Mouse (Mus musculus) thymus, adult 2 months (tissue): Measurements from ENCODE around the gene Supt3. TPM values are rescaled to one million over a fixed set of nuclear protein-coding genes. Genes with fewer than 3 reads are reported as not detected.

ENCODE experiments used
- DNase-seq: peaks from one replicate; pipeline ENCODE4 v3.0.0; 2021
- H3K27ac ChIP-seq: fragments of 200-500 bp; 2 replicates; pipeline ENCODE4 v1.5.1; 2012; ENCODE audit warnings: low read length, control low read depth; ENCODE audit not compliant: control insufficient read depth, insufficient read depth
- H3K27me3 ChIP-seq: fragments of 200-500 bp; 2 replicates; pipeline ENCODE4 v1.6.1; 2012; ENCODE audit warnings: mild to moderate bottlenecking, low read length, moderate library complexity, mixed read lengths; ENCODE audit not compliant: control insufficient read depth, insufficient read depth
- H3K36me3 ChIP-seq: fragments of 200-500 bp; 2 replicates; pipeline ENCODE4 v1.6.1; 2012; ENCODE audit warnings: mild to moderate bottlenecking, low read length, moderate library complexity; ENCODE audit not compliant: control insufficient read depth, insufficient read depth
- H3K4me1 ChIP-seq: fragments of 200-500 bp; replicated peaks from 2 replicates; pipeline ENCODE4 v1.6.1; 2012; ENCODE audit warnings: low read length; ENCODE audit not compliant: control insufficient read depth, insufficient read depth
- H3K4me3 ChIP-seq: fragments of 200-500 bp; 2 replicates; pipeline ENCODE4 v1.5.1; 2012; ENCODE audit warnings: mild to moderate bottlenecking, low read length, control low read depth, moderate library complexity; ENCODE audit not compliant: control insufficient read depth, insufficient read depth
- CTCF ChIP-seq: fragments of 200-500 bp; IDR thresholded peaks from 2 replicates; pipeline ENCODE4 v1.5.1; 2012; ENCODE audit warnings: mild to moderate bottlenecking, control low read depth, low read length, moderate library complexity, borderline replicate concordance; ENCODE audit not compliant: control insufficient read depth, poor library complexity, insufficient read depth; ENCODE audit errors: extremely low read depth
- POLR2A ChIP-seq: fragments of 200-500 bp; IDR thresholded peaks from 2 replicates; pipeline ENCODE4 v1.6.1; 2012; ENCODE audit warnings: mild to moderate bottlenecking, low read length, control low read depth, moderate library complexity; ENCODE audit not compliant: control insufficient read depth, poor library complexity, insufficient read depth; ENCODE audit errors: extremely low read depth
- WGBS: fragments of 180-500 bp; shearing (Covaris S2); methylation state at CpG from one replicate; pipeline ENCODE4 v1.1.7; 2018; 5-methylcytosine and 5-hydroxymethylcytosine counted together
- polyA plus RNA-seq: library from polyadenylated mRNA; depleted of rRNA; stranded (reverse); fragments of >200 nt; gene quantifications from 2 replicates; pipeline ENCODE4 v1.2.3, GENCODE M21; 2012; rRNA removed

Supt3 gene
- 4.5 and 4.8 TPM in 2 replicates for polyA plus RNA-seq

- peak within 1 kb of the TSS; percentile 77 for H3K4me3 ChIP-seq
- DNase-seq, result peak; percentile 96
- WGBS, result under 1% methylated on average over 39 of the region's 40 CpGs
Observed at GRCm38 (mm10) chr17:44776738-44777270, at the start of gene Supt3. Gene Supt3 (plus strand): TSS chr17:44777152.

GRCm38 (mm10) chr17:44727675-44728074 is 49.3 kb upstream of the Supt3 start:
- no peaks in the 10 kb centered on the region for H3K27me3 ChIP-seq
- no peak overlapping the region for H3K27ac ChIP-seq
- no peak for DNase-seq
- TF ChIP-seq CTCF (no peak), POLR2A (no peak)
- no peaks in the 10 kb centered on the region for H3K36me3 ChIP-seq
- H3K4me3 ChIP-seq, result no peak overlapping the region
- peaks cover 7% of the 10 kb centered on the region; the same call in 1 of the 2 replicates for H3K4me1 ChIP-seq

More at GRCm38 (mm10) chr17:44776738-44777270, at the start of gene Supt3:
- peak; percentile 36; the same call in 1 of the 2 replicates for TF ChIP-seq CTCF
- TF ChIP-seq POLR2A, result peak; percentile 27; the same call in 1 of the 2 replicates
- no peaks in the 10 kb centered on the region for H3K4me1 ChIP-seq
- no peaks in the 10 kb centered on the region for H3K27me3 ChIP-seq
- H3K36me3 ChIP-seq, result no peaks in the 10 kb centered on the region
- peak within 1 kb of the TSS; percentile 35; the same call in 1 of the 2 replicates for H3K27ac ChIP-seq

GRCm38 (mm10) chr17:44728464-44728863 is 48.5 kb upstream of the Supt3 start:
- Histone ChIP-seq H3K4me3 (no peak overlapping the region), H3K36me3 (no peaks in the 10 kb centered on the region), H3K4me1 (peaks cover 7% of the 10 kb centered on the region; the same call in 1 of the 2 replicates), H3K27ac (no peak overlapping the region), H3K27me3 (peaks cover under 1% of the 10 kb centered on the region)
- 22% methylated on average over 2 of the region's 2 CpGs for WGBS
- DNase-seq, result no peak
- TF ChIP-seq POLR2A, result no peak
- no peak for TF ChIP-seq CTCF

GRCm38 (mm10) chr17:44733544-44734310 is 43.2 kb upstream of the Supt3 start:
- no peak for DNase-seq

GRCm38 (mm10) chr17:44734501-44735222 is 42.3 kb upstream of the Supt3 start:
- peak; percentile 46 for DNase-seq
- peaks cover 27% of the 10 kb centered on the region for H3K27me3 ChIP-seq
- no peak overlapping the region for H3K27ac ChIP-seq

More at GRCm38 (mm10) chr17:44733544-44734310, 43.2 kb upstream of the Supt3 start:
- Histone ChIP-seq H3K27ac (no peak overlapping the region), H3K27me3 (peaks cover 27% of the 10 kb centered on the region), H3K4me3 (peak overlapping the region; percentile 86), H3K36me3 (no peaks in the 10 kb centered on the region), H3K4me1 (peaks cover 25% of the 10 kb centered on the region)
- 11% methylated on average over 23 of the region's 23 CpGs for WGBS
- TF ChIP-seq CTCF (no peak), POLR2A (no peak)

More at GRCm38 (mm10) chr17:44734501-44735222, 42.3 kb upstream of the Supt3 start:
- under 1% methylated on average over 48 of the region's 48 CpGs for whole genome bisulfite sequencing
- Histone ChIP-seq H3K4me1 (peaks cover 25% of the 10 kb centered on the region), H3K36me3 (no peaks in the 10 kb centered on the region), H3K4me3 (peak overlapping the region; percentile 86)
- no peak for TF ChIP-seq CTCF
- no peak for TF ChIP-seq POLR2A
